Mouse (Mus musculus) kidney, postnatal 0 days (tissue): ENCODE measurements around the gene Greb1. TPM values are rescaled to one million over a fixed set of nuclear protein-coding genes. Genes with fewer than 3 reads are reported as not detected.

Source experiments
- ATAC-seq: fragments of 200-750 bp; cut with Nextera tagmentation; replicated peaks from 2 replicates; pipeline ENCODE4 v1.8.0; 2017; ENCODE audit warnings: low read depth, moderate number of reproducible peaks, moderate TSS enrichment, moderate library complexity; ENCODE audit not compliant: low FRiP score
- DNase-seq: peaks from one replicate; pipeline ENCODE4 v3.0.0-alpha.2; 2016; ENCODE audit warnings: low spot score
- H3K27ac ChIP-seq: fragments of 300-500 bp; sonication (generic); 2 replicates; pipeline ENCODE4 v1.5.1; 2014; ENCODE audit warnings: mild to moderate bottlenecking
- H3K27me3 ChIP-seq: fragments of 300-500 bp; sonication (generic); 2 replicates; pipeline ENCODE4 v1.6.1; 2014; ENCODE audit warnings: low read length, mixed read lengths; ENCODE audit not compliant: insufficient read depth
- H3K36me3 ChIP-seq: fragments of 300-500 bp; sonication (generic); 2 replicates; pipeline ENCODE4 v1.6.1; 2014; ENCODE audit warnings: low read length, mixed read lengths; ENCODE audit not compliant: insufficient read depth
- H3K4me1 ChIP-seq: fragments of 300-500 bp; sonication (generic); replicated peaks from 2 replicates; pipeline ENCODE4 v1.6.1; 2014; ENCODE audit warnings: antibody characterized with exemption, low read length, mixed read lengths; ENCODE audit not compliant: insufficient read depth
- H3K4me2 ChIP-seq: fragments of 300-500 bp; sonication (generic); 2 replicates; pipeline ENCODE4 v1.6.1; 2014; ENCODE audit warnings: mild to moderate bottlenecking, low read length, moderate library complexity, mixed read lengths
- H3K4me3 ChIP-seq: fragments of 300-500 bp; sonication (generic); replicated peaks from 2 replicates; pipeline ENCODE4 v1.5.1; 2014; ENCODE audit warnings: low read depth, low read length
- H3K9ac ChIP-seq: fragments of 300-500 bp; sonication (generic); 2 replicates; pipeline ENCODE4 v1.6.1; 2014; ENCODE audit warnings: low read depth, low read length
- H3K9me3 ChIP-seq: fragments of 300-500 bp; sonication (generic); replicated peaks from 2 replicates; pipeline ENCODE4 v1.6.1; 2016; ENCODE audit warnings: low read length, inconsistent platforms, mixed read lengths
- CTCF ChIP-seq: IDR thresholded peaks from 2 replicates; pipeline ENCODE4 v1.5.1; 2016; ENCODE audit warnings: antibody characterized with exemption, low read depth, mild to moderate bottlenecking, moderate library complexity
- WGBS: fragments of 180-500 bp; shearing (Covaris S2); extraction: QIAGEN DNeasy Blood & Tissue Kit; methylation state at CpG from one replicate; pipeline ENCODE4 v1.1.7; 2014; 5-methylcytosine and 5-hydroxymethylcytosine counted together
- polyA plus RNA-seq: library from polyadenylated mRNA; unstranded; fragments of >200 nt; fragmentation: Nextera tagmentation; extraction: Ambion mirVana; gene quantifications from 2 replicates; pipeline ENCODE4 v1.2.1, GENCODE M21; 2015

Gene Greb1
- polyA plus RNA-seq, 1 experiment from 2014 or later: 1.3 TPM

- H3K36me3 ChIP-seq: no peaks in the 10 kb centered on the region
- DNase-seq: no peak
- WGBS: 62% methylated on average over 9 of the region's 9 CpGs
Measured at GRCm38 (mm10) chr12:16646780-16647409, 153.8 kb downstream of the Greb1 start.

GRCm38 (mm10) chr12:16644698-16645097 is 156.0 kb downstream of the Greb1 start:
- H3K36me3 ChIP-seq: no peaks in the 10 kb centered on the region
- H3K4me2 ChIP-seq: no peak overlapping the region
- H3K4me3 ChIP-seq: no peak overlapping the region
- H3K9ac ChIP-seq: no peak overlapping the region
- DNase-seq (no peak), ATAC-seq (no peak)
- no peak overlapping the region for H3K27ac ChIP-seq
- no peak for TF ChIP-seq CTCF
- WGBS: 55% methylated on average over 8 of the region's 8 CpGs
- H3K4me1 ChIP-seq: no peaks in the 10 kb centered on the region
- no peaks in the 10 kb centered on the region for H3K9me3 ChIP-seq
- H3K27me3 ChIP-seq: no peaks in the 10 kb centered on the region

More at GRCm38 (mm10) chr12:16646780-16647409, 153.8 kb downstream of the Greb1 start:
- TF ChIP-seq CTCF: no peak
- Histone ChIP-seq H3K9ac (no peak overlapping the region), H3K4me3 (no peak overlapping the region), H3K27me3 (no peaks in the 10 kb centered on the region), H3K4me2 (no peak overlapping the region), H3K9me3 (no peaks in the 10 kb centered on the region), H3K27ac (no peak overlapping the region), H3K4me1 (no peaks in the 10 kb centered on the region)
- ATAC-seq: no peak

- no peaks in the 10 kb centered on the region for H3K4me1 ChIP-seq
- no peaks in the 10 kb centered on the region for H3K9me3 ChIP-seq
- H3K4me3 ChIP-seq: no peak overlapping the region
- no peaks in the 10 kb centered on the region for H3K36me3 ChIP-seq
- no peak for TF ChIP-seq CTCF
- 45% methylated on average over 12 of the region's 12 CpGs for WGBS
- H3K27me3 ChIP-seq: no peaks in the 10 kb centered on the region
- H3K27ac ChIP-seq: no peak overlapping the region
- no peak overlapping the region for H3K9ac ChIP-seq
- no peak overlapping the region for H3K4me2 ChIP-seq
- DNase-seq (no peak), ATAC-seq (no peak)
Measured at GRCm38 (mm10) chr12:16643508-16644345, 157.0 kb downstream of the Greb1 start.

GRCm38 (mm10) chr12:16642000-16642399 is 158.7 kb downstream of the Greb1 start:
- Histone ChIP-seq H3K27ac (no peak overlapping the region), H3K9ac (no peak overlapping the region), H3K27me3 (no peaks in the 10 kb centered on the region), H3K4me2 (no peak overlapping the region), H3K4me1 (no peaks in the 10 kb centered on the region), H3K9me3 (no peaks in the 10 kb centered on the region), H3K36me3 (no peaks in the 10 kb centered on the region), H3K4me3 (no peak overlapping the region)
- TF ChIP-seq CTCF: no peak
- 66% methylated on average over 5 of the region's 5 CpGs for WGBS
- DNase-seq: no peak
- ATAC-seq: no peak

GRCm38 (mm10) chr12:16640075-16640474 is 160.6 kb downstream of the Greb1 start:
- TF ChIP-seq CTCF: no peak
- no peak overlapping the region for H3K4me2 ChIP-seq
- H3K36me3 ChIP-seq: no peaks in the 10 kb centered on the region
- H3K27ac ChIP-seq: no peak overlapping the region
- no peaks in the 10 kb centered on the region for H3K9me3 ChIP-seq
- ATAC-seq (no peak), DNase-seq (no peak)
- no peaks in the 10 kb centered on the region for H3K27me3 ChIP-seq
- 83% methylated on average over 6 of the region's 6 CpGs for WGBS
- no peaks in the 10 kb centered on the region for H3K4me1 ChIP-seq
- H3K9ac ChIP-seq: no peak overlapping the region
- no peak overlapping the region for H3K4me3 ChIP-seq

GRCm38 (mm10) chr12:16639078-16639771 is 161.5 kb downstream of the Greb1 start:
- Histone ChIP-seq H3K9me3 (no peaks in the 10 kb centered on the region), H3K4me3 (no peak overlapping the region), H3K9ac (no peak overlapping the region), H3K4me1 (no peaks in the 10 kb centered on the region), H3K4me2 (no peak overlapping the region), H3K27me3 (no peaks in the 10 kb centered on the region), H3K27ac (no peak overlapping the region), H3K36me3 (no peaks in the 10 kb centered on the region)
- peak; percentile 26 for DNase-seq
- WGBS: 70% methylated on average over 12 of the region's 12 CpGs
- ATAC-seq: no peak
- peak; percentile 57 for TF ChIP-seq CTCF
